Mouse (Mus musculus) hindbrain, embryonic 14.5 days (tissue): ENCODE results near the gene Fkbp5. TPM values are rescaled to one million over a fixed set of nuclear protein-coding genes. Genes with fewer than 3 reads are reported as not detected.
"Not testable (repeated sequence)": the region's sequence is repeated elsewhere in the genome, so short reads cannot be mapped to it uniquely, and the experiment has no call there.

Experiments
- ATAC-seq: fragments of 200-750 bp; cut with Nextera tagmentation; 2 replicates; pipeline ENCODE4 v1.8.0; 2017; ENCODE audit warnings: moderate number of reproducible peaks, mild to moderate bottlenecking, moderate TSS enrichment, moderate library complexity; ENCODE audit not compliant: low FRiP score
- DNase-seq: peaks from one replicate; pipeline ENCODE4 v3.0.0-alpha.2; 2015; ENCODE audit warnings: low spot score
- H3K27ac ChIP-seq: fragments of 300-500 bp; sonication (generic); 2 replicates; pipeline ENCODE4 v1.5.1; 2014; ENCODE audit warnings: mild to moderate bottlenecking, moderate library complexity
- H3K27me3 ChIP-seq: fragments of 300-500 bp; sonication (generic); 2 replicates; pipeline ENCODE4 v1.6.1; 2014; ENCODE audit warnings: mild to moderate bottlenecking, low read length, mixed read lengths; ENCODE audit not compliant: control insufficient read depth, insufficient read depth
- H3K36me3 ChIP-seq: fragments of 300-500 bp; sonication (generic); replicated peaks from 2 replicates; pipeline ENCODE4 v1.6.1; 2014; ENCODE audit not compliant: control insufficient read depth, insufficient read depth
- H3K4me1 ChIP-seq: fragments of 300-500 bp; sonication (generic); replicated peaks from 2 replicates; pipeline ENCODE4 v1.6.1; 2014; ENCODE audit warnings: antibody characterized with exemption, low read length, mixed read lengths; ENCODE audit not compliant: control insufficient read depth, insufficient read depth
- H3K4me2 ChIP-seq: fragments of 300-500 bp; sonication (generic); replicated peaks from 2 replicates; pipeline ENCODE4 v1.6.1; 2014; ENCODE audit warnings: mild to moderate bottlenecking, moderate library complexity
- H3K4me3 ChIP-seq: fragments of 300-500 bp; sonication (generic); replicated peaks from 2 replicates; pipeline ENCODE4 v1.5.1; 2014; ENCODE audit warnings: mild to moderate bottlenecking, low read length
- H3K9ac ChIP-seq: fragments of 300-500 bp; sonication (generic); 2 replicates; pipeline ENCODE4 v1.6.1; 2014
- H3K9me3 ChIP-seq: fragments of 300-500 bp; sonication (generic); 2 replicates; pipeline ENCODE4 v1.6.1; 2016; ENCODE audit warnings: low read length; ENCODE audit not compliant: control insufficient read depth
- WGBS: fragments of 180-500 bp; shearing (Covaris S2); extraction: QIAGEN DNeasy Blood & Tissue Kit; methylation state at CpG from one replicate; pipeline ENCODE4 v1.1.7; 2014; 5-methylcytosine and 5-hydroxymethylcytosine counted together
- polyA plus RNA-seq: library from polyadenylated mRNA; unstranded; fragments of >200 nt; fragmentation: Nextera tagmentation; extraction: Ambion mirVana; gene quantifications from 2 replicates; pipeline ENCODE4 v1.2.1, GENCODE M21; 2014

Gene Fkbp5
- polyA plus RNA-seq, 1 experiment from 2014 or later, result 9.8 TPM

GRCm38 (mm10) chr17:28369056-28369455, 148.3 kb downstream of the Fkbp5 start:
- 80% methylated on average over 5 of the region's 5 CpGs for WGBS
- no peak overlapping the region for H3K9ac ChIP-seq
- DNase-seq, result no peak

GRCm38 (mm10) chr17:28368449-28368848, 148.9 kb downstream of the Fkbp5 start:
- 7% methylated on average over 13 of the region's 13 CpGs for WGBS
- DNase-seq, result peak; percentile 50
- H3K4me2 ChIP-seq, result no peak overlapping the region

More at GRCm38 (mm10) chr17:28369056-28369455, 148.3 kb downstream of the Fkbp5 start:
- H3K4me3 ChIP-seq, result no peak overlapping the region
- no peak for ATAC-seq
- H3K9me3 ChIP-seq, result no peaks in the 10 kb centered on the region
- H3K27ac ChIP-seq, result no peak overlapping the region
- peaks cover 3% of the 10 kb centered on the region; the same call in 1 of the 2 replicates for H3K4me1 ChIP-seq
- peaks cover 30% of the 10 kb centered on the region for H3K27me3 ChIP-seq
- H3K4me2 ChIP-seq, result no peak overlapping the region
- no peaks in the 10 kb centered on the region for H3K36me3 ChIP-seq

DNA sequence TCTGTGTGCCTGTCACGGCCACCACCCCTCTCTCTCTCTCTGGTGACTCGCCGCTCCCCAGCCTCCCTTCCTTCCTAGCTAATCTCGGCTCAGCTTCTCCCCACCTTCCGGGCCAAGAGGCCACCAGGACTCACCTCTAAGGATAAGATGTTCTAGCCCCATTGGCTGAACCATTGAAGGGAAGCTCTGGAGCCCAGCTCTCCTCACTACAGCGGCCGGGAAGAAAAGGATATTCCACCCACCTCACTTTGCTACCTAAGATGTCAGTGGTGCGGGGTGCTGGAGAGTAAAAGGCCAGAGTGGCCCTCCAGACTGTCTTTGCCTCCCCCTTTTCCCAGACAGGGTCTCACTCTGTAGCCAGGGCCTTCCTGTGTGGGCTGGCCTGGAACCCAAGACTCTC, 152.2 kb downstream of the Fkbp5 start, which contains the start of gene Tulp1:
Gene Tulp1 (minus strand): TSS at position 101 of the 400 bp plus-strand sequence.
- no peak within 1 kb of the TSS for H3K9ac ChIP-seq
- DNase-seq (no peak), ATAC-seq (no peak)
- H3K4me1 ChIP-seq, result peaks cover 14% of the 10 kb centered on the region
- H3K4me2 ChIP-seq, result peak within 1 kb of the TSS; percentile 30
- H3K27me3 ChIP-seq, result peaks cover 60% of the 10 kb centered on the region
- WGBS, result 27% methylated on average over 8 of the region's 8 CpGs
- H3K27ac ChIP-seq, result no peak within 1 kb of the TSS
- H3K36me3 ChIP-seq, result no peaks in the 10 kb centered on the region
- H3K9me3 ChIP-seq, result no peaks in the 10 kb centered on the region
- peak within 1 kb of the TSS; percentile 9; the same call in 1 of the 2 replicates for H3K4me3 ChIP-seq

More at GRCm38 (mm10) chr17:28368449-28368848, 148.9 kb downstream of the Fkbp5 start:
- Histone ChIP-seq H3K4me3 (no peak overlapping the region), H3K4me1 (peaks cover 5% of the 10 kb centered on the region; the same call in 1 of the 2 replicates), H3K9me3 (no peaks in the 10 kb centered on the region), H3K27me3 (peaks cover 30% of the 10 kb centered on the region), H3K36me3 (no peaks in the 10 kb centered on the region), H3K9ac (no peak overlapping the region), H3K27ac (no peak overlapping the region)
- no peak for ATAC-seq

DNA sequence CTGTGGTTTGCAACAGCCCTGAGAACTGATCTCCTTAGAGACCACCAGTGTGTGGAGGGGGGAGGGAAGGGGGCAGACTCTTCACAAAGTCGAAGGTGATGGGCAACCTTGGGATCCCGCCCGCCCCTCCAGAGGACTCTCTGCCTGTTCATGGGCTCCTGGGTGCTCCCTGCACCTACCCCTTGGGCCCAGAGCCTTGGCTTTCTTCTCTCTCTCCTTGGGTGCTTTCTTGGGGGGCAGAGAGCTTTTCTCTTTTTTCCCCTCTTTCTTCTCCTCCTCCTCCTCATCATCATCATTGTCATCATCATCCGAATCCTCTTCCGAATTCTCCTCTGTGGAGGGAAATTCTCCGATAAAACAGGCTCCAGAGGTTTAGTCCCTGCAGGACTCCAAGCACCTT, 153.8 kb downstream of the Fkbp5 start:
- Histone ChIP-seq H3K9me3 (no peaks in the 10 kb centered on the region), H3K4me2 (peak overlapping the region; percentile 51; the same call in 1 of the 2 replicates)
- no peak for DNase-seq

DNA sequence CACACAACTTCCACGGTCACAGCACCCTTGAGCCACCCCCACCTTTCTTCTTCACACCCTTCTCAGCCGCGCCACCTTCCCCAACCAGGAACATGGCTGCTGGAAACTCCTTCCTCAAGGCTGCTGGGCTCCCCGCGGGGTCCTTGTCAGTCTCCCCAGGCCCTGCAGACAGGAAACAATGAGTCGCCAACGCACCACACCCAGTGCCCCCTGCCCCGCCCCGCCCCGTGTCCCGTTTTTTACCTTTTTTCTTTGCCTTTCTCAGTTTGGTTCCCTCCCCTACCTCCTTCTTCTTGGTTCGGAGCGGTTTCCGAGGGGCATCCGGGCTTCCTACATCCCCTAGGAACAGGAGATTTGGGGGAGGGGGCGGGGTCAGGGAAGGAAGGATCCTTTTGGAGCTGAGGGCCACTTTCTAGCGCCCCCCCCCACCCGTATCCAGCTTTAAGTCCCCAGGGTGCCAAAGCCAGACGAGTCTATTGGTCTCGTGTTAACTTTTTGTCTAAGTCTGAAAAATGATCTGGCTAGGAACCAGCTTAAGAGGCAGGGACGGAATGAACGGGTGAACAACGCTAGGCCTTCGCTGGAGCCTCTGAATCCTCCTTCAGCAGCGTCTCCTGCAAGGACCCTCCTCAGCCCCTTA, 154.6 kb downstream of the Fkbp5 start:
- Histone ChIP-seq H3K27me3 (peaks cover 75% of the 10 kb centered on the region), H3K9me3 (no peaks in the 10 kb centered on the region), H3K36me3 (no peaks in the 10 kb centered on the region), H3K4me1 (peaks cover 14% of the 10 kb centered on the region), H3K4me3 (peak overlapping the region; percentile 29), H3K9ac (peak overlapping the region; percentile 47), H3K27ac (no peak overlapping the region), H3K4me2 (peak overlapping the region; percentile 51)
- WGBS, result under 1% methylated on average over 25 of the region's 25 CpGs
- ATAC-seq, result no peak
- DNase-seq, result no peak

More for the DNA sequence above, 153.8 kb downstream of the Fkbp5 start:
- H3K4me1 ChIP-seq, result peaks cover 14% of the 10 kb centered on the region
- 5% methylated on average over 6 of the region's 6 CpGs for WGBS
- no peak overlapping the region for H3K4me3 ChIP-seq
- ATAC-seq, result no peak
- peaks cover 71% of the 10 kb centered on the region for H3K27me3 ChIP-seq
- no peaks in the 10 kb centered on the region for H3K36me3 ChIP-seq
- H3K9ac ChIP-seq, result no peak overlapping the region
- H3K27ac ChIP-seq, result no peak overlapping the region

GRCm38 (mm10) chr17:28361921-28362652, 155.2 kb downstream of the Fkbp5 start:
- ATAC-seq (no peak), DNase-seq (no peak)
- 34% methylated on average over 11 of the region's 11 CpGs for WGBS
- Histone ChIP-seq H3K4me2 (peak overlapping the region; percentile 51), H3K4me3 (peak overlapping the region; percentile 29), H3K4me1 (peaks cover 14% of the 10 kb centered on the region), H3K27ac (no peak overlapping the region), H3K9ac (peak overlapping the region; percentile 47), H3K36me3 (no peaks in the 10 kb centered on the region), H3K27me3 (peaks cover 75% of the 10 kb centered on the region), H3K9me3 (no peaks in the 10 kb centered on the region)

- Histone ChIP-seq H3K36me3 (no peaks in the 10 kb centered on the region), H3K9ac (no peak overlapping the region), H3K4me1 (peaks cover 14% of the 10 kb centered on the region), H3K27ac (no peak overlapping the region), H3K4me3 (no peak overlapping the region), H3K27me3 (peaks cover 70% of the 10 kb centered on the region), H3K4me2 (no peak overlapping the region), H3K9me3 (no peaks in the 10 kb centered on the region)
- WGBS, result 85% methylated on average over 9 of the region's 9 CpGs
- no peak for ATAC-seq
- DNase-seq, result no peak
These were observed 156.6 kb downstream of the Fkbp5 start for GRCm38 (mm10) chr17:28360531-28361277.

GRCm38 (mm10) chr17:28358576-28359261, 158.6 kb downstream of the Fkbp5 start:
- not testable (repeated sequence) for H3K36me3 ChIP-seq, DNase-seq, H3K4me1 ChIP-seq, H3K4me2 ChIP-seq, H3K27ac ChIP-seq, H3K4me3 ChIP-seq, H3K9me3 ChIP-seq, ATAC-seq, H3K9ac ChIP-seq
- H3K27me3 ChIP-seq, result peaks cover 51% of the 10 kb centered on the region
- WGBS, result 17% methylated on average over 21 of the region's 24 CpGs
